Mouse (Mus musculus) stomach, postnatal 0 days (tissue): ENCODE data around the gene Polr3a.
A peak's percentile ranks its signal among the peaks of the same experiment; 100 is the strongest.

Experiments used
- CTCF ChIP-seq: IDR thresholded peaks from 2 replicates; pipeline ENCODE4 v1.5.1; 2016; ENCODE audit warnings: antibody characterized with exemption, low read depth, mild to moderate bottlenecking, moderate library complexity
- EP300 ChIP-seq: optimal IDR thresholded peaks from 2 replicates; pipeline ENCODE3; 2016; ENCODE audit warnings: antibody characterized with exemption

GRCm38 (mm10) chr14:24486773-24487227, at the start of gene Polr3a, which contains the start of gene Rps24:
- TF ChIP-seq CTCF = peak; percentile 94
- peak; percentile 16 for TF ChIP-seq EP300
